Mouse (Mus musculus) hindlimb bud, embryonic 11.5 days (tissue): ENCODE data around the gene Cdc25a.

Source experiments
- DNase-seq: peaks from one replicate; pipeline ENCODE4 v3.0.0-alpha.2; 2012; ENCODE audit warnings: low read depth, low spot score; ENCODE audit errors: extremely low spot score

Cdc25a gene

DNA sequence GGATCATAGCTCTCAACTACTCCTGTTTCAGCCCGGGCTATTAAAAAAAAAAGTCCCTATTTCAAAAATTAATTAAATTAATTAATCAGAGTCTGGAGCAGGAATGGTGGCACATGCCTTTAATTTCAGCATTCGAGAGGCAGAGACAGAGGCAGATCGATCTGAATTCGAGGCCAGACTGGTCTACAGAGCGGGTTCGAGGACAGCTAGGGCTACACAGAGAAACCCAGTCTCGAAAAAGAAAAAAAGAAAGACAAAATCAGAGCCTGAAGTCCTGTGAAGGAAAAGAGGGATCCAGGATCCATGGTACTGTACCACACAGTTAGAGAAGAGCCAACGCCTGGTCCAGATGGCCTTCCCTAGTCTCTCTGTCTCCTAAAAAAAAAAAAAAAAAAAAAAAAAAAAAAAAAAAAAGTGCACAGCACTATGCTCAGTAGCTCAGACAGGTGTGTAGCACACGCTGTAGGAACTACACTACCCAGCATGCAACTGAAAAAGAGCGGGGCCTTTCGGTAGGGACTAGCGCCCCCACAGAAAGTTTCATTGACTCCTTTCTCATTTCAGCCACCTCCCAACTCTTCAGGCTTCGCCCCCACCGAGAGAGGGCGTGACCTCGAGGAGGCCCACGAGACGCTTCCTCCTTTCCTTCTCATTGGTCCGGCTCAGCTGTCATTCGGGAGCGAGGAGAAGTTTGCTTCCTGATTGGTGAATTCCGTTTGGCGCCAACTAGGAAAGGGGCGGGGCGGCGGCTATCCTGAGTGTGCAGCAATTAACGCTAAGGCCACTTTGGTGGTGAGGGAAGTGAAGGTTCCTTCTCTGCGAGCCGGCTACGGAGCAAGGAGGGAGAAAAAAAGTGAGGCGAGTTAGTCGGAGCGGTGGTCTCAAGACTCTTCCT lies at the start of gene Cdc25a:
Cdc25a (plus strand) TSS at position 783 of the 895 bp plus-strand sequence.
- DNase-seq = peak; percentile 93

DNA sequence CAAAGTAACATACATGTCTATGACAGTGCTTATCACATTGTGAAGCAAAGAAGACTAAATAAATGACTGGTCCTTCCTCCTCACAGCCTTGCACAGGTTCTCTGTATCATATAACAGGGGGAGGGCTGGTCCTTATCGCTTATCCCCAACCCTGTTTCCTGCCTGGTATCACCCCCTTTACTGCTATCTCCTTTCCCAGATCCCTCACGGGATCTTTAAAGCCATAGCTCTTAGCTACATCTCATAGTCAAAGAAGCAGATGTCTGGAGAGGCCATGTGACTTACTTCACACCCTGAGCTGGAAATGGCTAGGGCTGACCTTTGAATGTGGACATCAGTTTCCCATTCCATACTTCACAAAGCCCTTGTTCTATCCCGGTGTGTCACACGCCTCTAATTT lies 49.6 kb upstream of the Cdc25a start:
- DNase-seq = no peak

DNA sequence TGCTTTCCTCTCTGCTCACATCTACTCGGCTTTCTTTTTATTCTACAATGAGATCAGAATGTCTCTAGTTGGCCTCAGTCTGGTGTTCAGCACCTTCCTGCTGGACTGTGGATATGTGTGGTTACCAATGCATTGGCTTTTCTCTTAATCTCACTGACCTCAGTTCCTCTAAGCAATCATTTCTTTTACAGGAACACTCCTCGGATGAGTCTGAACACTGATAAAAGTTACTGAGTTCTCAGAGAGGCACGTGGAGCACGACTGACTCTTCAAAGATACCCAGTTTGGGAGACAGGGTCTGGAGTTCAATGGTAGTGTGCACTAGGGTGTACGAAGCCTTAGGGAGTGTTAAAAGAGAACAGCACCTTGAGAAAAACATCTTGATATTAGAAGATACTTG lies 49.2 kb upstream of the Cdc25a start:
- DNase-seq = no peak

DNA sequence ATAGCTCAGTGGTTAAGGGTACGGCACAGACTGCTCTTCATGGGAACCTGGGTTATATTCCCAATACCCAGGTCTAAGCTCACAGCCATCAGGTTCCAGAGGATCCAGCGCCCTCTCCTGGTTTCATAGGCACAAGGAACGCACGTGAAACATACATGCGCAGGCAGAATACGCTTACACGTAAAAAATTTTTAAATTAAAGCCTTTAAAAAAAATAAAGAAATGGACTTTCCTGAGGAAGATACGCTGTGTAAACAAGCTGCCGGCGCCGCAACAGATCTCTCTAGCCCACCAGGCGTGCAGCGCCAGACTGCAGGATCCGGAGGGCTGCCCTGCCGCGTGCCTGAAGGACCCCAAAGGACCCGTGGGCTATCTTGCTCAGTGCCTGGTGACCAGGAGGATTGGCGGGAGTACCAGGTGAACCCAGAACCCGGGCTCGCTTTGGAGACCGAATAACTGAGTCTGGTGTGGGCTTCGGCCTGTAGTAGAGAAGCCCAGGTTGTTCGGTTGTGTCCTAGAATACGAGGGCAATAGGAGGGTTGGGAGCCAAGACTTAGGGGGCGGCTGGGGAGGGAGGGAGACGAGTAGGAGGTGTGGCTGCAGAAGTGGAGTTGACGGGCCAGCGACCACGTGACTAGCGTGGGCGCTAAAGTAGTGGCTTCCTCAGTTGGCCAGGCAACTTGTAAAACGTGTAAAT lies 42.8 kb upstream of the Cdc25a start, which contains the start of gene Nme6:
Nme6 (plus strand) TSS at position 359 of the 697 bp plus-strand sequence.
- peak; percentile 73 for DNase-seq

DNA sequence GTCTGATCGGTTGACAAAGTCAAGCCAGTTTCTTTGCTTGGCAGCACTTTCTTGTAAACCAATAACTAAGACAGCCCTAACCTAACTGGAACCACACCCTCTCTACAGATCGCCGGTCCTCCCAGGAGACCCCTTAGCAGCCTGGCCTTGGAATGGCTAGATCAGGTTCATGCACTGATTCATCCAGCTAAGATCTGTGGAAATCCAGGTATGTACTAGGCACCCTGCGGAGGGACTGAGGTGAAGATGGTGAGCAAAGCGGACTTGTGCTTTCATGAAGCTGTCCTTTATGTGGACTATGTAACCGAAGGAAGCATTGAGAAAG lies 42.3 kb upstream of the Cdc25a start:
- no peak for DNase-seq

DNA sequence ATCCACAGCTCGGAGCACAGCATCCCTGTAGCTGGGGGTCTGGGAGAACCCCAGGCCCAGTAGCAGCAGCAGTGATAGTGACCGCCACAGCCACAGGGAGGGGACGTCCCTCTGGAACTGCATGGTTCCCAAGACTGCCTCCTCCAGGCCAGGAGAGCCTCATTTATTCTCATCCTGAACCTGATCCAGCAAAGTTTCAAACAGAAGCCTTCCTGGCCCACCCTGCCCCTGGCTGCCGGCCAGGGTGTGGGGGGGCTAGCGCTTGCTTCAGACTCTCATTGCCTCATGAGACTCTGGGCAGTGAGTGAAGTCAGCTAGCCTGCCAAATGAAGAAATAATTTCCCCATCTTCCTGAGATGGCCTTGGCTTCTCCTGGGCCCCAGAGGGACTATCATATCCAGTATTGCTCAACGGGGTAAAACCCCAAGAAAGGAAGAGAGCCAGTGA lies 26.0 kb upstream of the Cdc25a start, which contains the start of gene Camp:
Camp (minus strand) TSS at position 306 of the 447 bp plus-strand sequence.
- DNase-seq = no peak

DNA sequence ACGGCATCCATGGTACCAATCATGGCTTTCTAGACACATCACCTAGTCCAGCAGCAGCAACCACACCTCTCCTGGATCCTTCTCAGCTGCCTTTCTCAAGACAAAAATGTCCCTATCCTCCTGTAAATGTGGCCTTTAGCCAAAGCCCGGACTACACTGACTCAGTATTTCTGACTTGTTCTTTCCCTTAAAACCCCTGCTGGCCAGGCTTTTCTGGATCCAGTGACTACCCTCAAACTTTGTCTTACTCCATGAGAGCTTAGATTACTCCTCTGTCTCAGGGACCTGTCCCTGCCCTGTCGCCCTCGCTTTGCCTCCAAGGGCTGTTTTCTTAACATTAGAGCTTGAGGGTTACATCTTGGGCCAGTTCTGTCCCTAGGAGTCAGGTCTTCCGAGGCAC lies 25.3 kb upstream of the Cdc25a start:
- no peak for DNase-seq

DNA sequence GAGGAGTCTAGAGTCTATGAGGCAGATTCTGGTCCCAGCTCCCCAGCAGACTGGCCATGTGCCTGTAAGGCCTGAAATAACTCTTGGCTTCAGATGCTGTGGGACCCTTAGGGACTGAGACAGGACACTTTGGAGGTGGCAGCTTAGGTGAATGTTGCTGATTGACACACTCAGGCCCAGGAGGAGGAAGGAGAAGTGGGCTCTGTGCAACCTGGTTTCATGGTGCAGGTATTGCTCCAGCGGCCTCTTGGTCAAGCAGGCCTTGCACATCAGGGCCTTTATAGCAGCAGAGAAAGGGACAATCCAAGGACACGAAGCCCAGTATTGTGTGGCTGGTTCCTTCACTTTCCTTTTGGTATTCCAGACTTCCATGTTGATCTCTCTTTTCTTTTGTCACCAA lies 21.0 kb upstream of the Cdc25a start:
- DNase-seq = no peak

DNA sequence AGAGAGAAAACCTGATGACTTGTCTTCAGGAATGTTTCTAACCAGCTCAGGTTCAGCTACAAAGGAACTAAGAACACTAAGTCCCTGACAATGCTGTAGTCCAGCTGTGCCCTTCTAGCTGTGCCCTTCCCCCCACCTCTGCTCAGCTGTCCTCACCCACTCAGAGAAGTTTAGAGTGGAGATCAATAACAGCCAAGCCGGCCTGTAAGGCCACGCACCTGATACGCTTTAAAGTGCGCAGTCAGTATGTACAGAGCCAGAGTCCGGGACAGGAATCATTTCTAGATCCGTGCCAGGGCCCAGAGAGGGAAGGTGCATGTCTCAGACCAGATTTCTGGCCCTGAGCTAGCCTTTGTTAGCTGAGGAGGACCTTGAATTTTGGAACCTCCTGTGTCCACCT lies 19.4 kb upstream of the Cdc25a start:
- no peak for DNase-seq

DNA sequence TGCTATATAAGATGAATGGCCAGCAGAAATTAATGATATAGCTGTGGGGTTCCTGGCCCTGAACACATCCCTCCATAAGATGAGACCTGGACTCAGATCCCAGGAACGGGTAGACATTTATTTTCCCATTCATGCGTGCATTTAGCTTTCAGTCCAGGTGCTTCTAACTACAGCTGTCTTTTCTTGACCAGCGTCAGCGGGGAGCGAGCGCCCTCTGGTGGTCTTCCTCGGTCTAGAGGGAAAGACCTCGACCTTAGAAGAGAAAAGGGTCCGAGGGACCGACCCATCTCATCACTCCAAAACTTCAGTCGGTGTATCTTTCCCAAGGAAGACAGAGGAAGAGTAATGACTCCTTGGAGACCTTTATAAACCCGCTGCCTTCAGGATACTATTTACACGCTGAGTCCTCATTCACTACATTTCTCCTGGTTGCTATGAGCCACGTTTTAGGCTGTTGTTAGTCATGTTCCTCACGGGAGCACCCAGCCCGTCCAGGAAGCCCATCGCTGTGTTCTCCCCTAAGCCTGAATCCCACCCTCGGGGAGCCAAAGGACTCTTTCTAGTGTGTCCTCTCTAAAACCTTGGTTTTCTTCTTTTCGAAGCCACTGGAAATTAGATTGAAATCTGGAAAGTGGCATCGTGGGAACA lies 12.9 kb upstream of the Cdc25a start:
- peak; percentile 64 for DNase-seq

DNA sequence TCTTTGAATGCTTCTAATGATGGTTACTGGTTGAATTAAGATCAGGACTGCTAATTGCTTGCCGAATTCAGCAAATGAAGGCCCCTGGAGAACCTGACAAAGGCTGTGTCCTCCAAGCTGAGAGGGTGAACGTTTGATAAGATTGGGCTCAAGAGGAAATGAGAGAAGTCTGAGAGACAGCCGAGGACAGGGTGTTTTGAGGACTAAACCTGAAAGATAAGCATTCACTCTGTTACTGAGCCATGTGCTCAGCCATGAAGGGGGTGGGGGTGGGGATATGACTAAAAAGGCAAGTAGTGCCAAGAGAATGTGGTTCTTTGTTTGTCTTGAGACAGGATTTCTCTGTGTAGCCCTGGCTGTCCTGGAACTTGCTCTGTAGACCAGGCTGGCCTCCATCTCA lies 12.3 kb upstream of the Cdc25a start:
- no peak for DNase-seq

DNA sequence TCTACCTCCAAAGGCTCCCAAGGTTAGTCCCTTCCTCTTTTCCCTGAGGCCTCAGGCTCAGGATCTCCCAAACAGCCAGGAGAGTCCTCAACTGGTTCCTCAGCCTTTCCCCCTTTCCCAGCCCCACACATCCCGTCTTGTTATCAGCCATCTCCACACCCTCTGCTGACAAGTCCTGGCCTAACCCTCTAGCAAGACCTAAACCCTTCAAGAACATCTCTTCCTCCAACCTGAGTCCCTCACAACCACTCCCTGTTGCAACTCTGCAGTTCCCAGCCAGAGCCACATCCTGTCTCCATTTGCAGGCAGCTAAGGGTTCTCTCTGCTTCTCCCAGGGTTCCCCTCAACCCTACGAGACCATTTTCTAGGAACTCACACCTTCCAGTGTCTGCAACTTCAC lies 9.2 kb upstream of the Cdc25a start:
- no peak for DNase-seq

DNA sequence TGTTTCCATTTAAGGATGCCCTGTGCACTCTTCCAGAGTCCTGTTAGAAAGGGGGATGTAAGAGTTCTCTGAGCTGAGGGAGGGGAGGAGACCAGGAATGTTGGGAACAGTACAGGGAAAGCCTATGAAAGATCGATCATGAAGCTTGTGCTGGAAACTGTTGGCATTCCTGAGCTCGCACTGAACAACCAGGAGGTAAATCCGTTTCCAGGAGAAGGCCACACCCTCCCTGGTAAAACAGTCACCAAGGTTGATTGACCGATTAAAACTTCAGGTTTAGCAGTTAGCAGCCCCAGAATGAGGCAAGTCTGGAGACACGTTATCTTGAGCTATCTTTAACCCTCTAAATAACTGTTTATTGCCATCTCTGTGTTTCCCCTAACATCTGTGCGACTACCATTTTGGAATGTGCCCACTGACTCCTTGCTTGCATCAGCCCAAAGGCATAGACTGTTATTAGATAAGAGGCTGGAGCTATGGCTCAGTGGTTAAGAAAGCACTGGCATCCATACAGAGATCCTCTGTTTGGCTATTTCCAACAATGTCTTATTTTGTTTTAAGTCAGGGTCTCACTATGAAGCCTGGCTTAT lies 4.3 kb upstream of the Cdc25a start:
- no peak for DNase-seq

DNA sequence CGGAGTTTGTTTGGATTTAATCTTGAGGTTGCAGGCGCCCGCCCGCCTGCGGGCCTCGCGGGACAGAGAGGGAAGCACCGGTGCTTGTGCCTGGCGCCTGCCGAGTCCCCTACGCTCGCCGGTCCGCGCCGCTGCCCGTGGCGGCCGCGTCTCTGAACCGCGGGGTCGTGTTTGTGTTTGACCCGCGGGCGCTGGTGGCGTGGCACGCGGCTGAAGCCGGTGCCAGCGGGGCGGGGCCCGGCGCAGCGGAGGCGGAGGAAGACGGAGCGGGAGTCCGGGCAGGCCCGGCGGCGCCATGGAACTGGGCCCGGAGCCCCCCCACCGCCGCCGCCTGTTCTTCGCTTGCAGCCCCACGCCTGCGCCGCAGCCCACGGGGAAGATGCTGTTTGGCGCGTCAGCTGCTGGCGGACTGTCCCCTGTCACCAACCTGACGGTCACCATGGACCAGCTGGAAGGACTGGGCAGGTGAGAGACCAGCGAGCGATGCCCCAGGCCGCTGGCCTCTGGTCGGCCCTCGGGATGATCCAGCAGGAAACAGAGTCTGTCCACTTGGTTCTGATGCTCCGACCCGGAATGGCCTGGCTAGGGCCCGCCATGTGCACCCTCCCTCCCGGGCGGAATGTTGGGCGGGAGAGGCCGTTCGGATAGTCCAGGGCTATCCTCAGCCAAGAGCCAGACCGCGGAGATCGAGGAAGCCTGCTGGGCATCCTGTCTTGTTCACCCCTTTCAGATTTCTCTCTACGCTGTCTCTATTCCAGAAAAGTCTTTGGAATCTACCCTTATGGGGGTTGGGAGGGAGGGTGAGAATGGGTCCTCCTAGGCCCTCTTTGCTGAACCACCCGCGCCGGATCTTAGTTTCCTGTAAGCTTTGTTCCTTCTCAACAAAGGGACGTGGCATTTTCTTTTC lies 569 bp downstream of the Cdc25a start:
- DNase-seq = no peak

DNA sequence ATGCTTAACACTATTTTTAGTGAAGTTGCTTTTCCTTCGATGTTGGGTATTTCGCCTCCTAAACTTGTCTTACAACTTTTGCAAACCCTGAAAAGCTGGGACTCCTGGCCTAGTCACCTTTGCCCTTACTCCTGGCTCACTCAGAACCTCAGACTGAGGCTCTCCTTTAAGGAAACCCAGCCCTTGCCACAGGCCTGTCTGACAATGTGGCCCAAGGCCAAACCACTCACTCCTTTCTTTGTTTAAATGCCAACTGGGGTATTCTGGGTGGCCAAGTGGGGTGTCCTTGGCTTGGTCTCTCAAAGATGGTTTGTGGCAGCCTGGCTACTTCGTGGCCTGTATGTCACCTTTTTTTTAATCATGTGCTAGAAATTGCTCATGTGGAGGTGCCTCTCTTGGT lies 1.4 kb downstream of the Cdc25a start:
- DNase-seq = no peak

DNA sequence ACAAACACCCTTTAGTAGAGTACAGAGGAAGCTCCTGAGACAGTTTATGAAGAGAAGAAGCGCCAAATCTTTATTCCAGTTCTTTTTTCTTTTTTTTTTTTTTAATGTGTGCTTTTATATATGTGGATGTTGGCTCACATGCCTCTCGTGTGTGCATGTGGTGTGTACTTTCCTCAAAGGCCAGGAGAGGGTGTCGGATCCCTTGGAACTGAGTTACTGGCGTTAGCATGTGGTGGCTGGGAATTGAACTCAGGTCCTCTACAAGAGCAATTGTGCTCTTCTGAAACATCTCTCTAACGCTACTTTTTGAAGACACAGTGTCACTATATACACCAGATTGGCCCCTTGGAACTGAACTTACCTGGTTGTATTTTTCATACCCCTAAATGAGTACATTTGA lies 2.3 kb downstream of the Cdc25a start:
- no peak for DNase-seq

DNA sequence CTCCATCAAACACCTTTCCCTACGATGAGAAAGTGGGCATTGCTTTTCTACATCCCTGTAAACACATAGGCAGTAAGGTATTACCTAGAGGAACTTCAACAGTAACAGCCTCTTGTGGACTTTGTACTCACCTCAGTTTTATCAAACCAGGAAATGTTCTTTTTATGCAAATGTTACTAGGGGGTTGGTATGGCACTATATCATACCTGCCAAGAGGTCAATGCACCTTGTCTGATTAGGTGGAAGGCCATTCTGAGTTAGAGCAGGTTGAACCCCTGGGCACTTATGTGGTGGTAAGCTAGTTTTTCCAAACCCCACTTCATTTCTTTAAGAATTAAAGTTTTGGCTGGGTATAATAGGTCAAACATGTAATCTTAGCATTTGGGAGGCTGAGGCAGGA lies 3.9 kb downstream of the Cdc25a start:
- no peak for DNase-seq

DNA sequence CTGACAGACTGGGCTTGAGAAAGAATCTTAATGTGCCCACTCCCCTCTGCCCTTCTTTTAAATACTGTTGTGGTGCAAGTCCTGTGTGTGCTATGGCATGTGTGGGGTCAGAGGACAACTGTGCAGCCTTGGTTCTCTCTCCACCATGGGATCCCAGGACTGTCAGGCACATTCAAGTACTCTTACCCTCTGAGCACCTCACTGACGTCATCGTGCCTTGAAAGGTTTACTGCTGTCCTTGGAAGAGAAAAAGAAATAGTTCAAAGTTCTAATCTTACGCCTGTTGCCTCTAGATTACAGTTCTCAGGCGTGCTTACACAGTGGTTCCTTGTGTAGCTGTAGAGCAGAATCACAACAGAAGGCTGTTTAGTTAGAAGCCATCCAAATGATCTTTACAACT lies 10.9 kb downstream of the Cdc25a start:
- DNase-seq = no peak

DNA sequence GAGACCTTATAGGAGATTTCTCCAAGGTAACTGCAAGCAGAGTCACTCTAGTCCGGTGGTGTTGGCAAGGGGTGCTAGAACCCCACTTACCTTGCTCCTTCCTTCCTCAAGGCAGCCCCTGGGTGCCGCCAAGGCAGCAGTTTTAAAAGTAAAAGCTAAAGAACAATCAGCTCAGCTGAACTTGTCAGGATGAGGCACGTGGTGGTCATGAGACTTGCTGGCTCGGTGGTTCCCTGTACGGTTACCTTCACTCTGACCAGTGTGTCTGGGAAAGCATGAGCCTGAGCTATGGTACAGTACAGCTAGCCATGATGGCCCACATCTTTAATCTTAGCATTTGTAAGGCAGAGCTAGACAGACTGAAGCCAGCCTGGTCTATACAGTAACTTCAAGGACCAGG lies 11.9 kb downstream of the Cdc25a start:
- no peak for DNase-seq

DNA sequence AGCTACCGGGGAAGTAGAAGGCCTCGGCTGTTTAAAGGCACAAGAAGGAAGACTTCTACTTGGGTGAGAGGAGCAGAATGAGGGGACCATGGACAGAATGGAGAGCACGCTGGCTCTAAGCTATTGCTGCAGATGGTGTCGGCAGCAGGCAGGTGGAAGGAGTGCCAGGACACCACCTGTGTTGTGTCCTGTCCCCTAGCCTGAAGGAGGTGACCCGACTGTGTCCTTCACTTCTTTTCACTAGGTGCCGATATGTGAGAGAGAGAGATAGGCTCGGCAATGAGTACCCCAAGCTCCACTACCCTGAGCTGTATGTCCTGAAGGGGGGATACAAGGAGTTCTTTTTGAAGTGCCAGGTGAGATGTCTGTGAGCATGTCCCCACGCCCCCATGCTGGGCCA lies 16.1 kb downstream of the Cdc25a start:
- no peak for DNase-seq
